In genomic region chr12:116089836-116090235, GRCm38 (mm10) we compare ENCODE assay signal across 18 mouse cellular contexts. TPM values are rescaled to one million over a fixed set of nuclear protein-coding genes. Genes with fewer than 3 reads are reported as not detected.
"Had no signal": no experiment of that assay in that cellular context is flagged by ENCODE, and none has a peak within 500 bp of the region (broad histone marks: within the 10 kb centered on the region; RNA-seq: fewer than 3 reads in every experiment).

No protein-coding gene starts in this region.

- DNase-seq: kidney, postnatal 25 days; layer of hippocampus, adult 9-11 months; liver, embryonic 13.5 days; lung, adult 2 months; retina, postnatal 1 day; right cerebral cortex, postnatal 25 days; spleen, adult 18-20 months; thymus, postnatal 4 days had no signal

- H3K4me3 ChIP-seq: layer of hippocampus, adult 2 months; liver, embryonic 13.5 days; midbrain, embryonic 12.5 days; myocyte; neural tube, embryonic 13.5 days; stomach, embryonic 15.5 days had no signal

- H3K4me1 ChIP-seq: liver, embryonic 13.5 days; midbrain, embryonic 12.5 days; neural tube, embryonic 13.5 days; stomach, embryonic 15.5 days had no signal

- H3K27me3 ChIP-seq: liver, embryonic 13.5 days; midbrain, embryonic 12.5 days; neural tube, embryonic 13.5 days; stomach, embryonic 15.5 days had no signal

- H3K36me3 ChIP-seq: liver, embryonic 13.5 days; midbrain, embryonic 12.5 days; neural tube, embryonic 13.5 days; stomach, embryonic 15.5 days had no signal

- H3K27ac ChIP-seq: kidney, postnatal 0 days; layer of hippocampus, adult 2 months; liver, embryonic 13.5 days; macrophage; midbrain, embryonic 12.5 days; neural tube, embryonic 13.5 days; stomach, embryonic 15.5 days had no signal

RNA-seq across cellular contexts. Expression of gene Vipr2, which starts 12.3 kb away (rescaled TPM):
- total RNA-seq: monocyte, adult 5-6 weeks; neutrophil, adult 5-6 weeks had no signal
- polyA plus RNA-seq: liver, adult 2 months had no signal
